Mouse (Mus musculus): ENCODE measurements at regions not wholly inside any gene's neighbourhood (a gene's known extent, or its start where the extent isn't known, plus 50 kb on each side); places are given as distances from the start of the nearest gene placed in this dataset.

GRCm38 (mm10) chr2:45859445-45859844, 742.2 kb upstream of the Zeb2 start:
- WGBS = 6% methylated on average over 6 of the region's 6 CpGs
- Histone ChIP-seq H3K27me3 (ENCODE audit: control insufficient read depth, insufficient read depth, low read length) (no peaks in the 10 kb centered on the region), H3K4me1 (ENCODE audit: control insufficient read depth, insufficient read depth, insufficient read length) (no peaks in the 10 kb centered on the region), H3K36me3 (ENCODE audit: control insufficient read depth, insufficient read depth, low read length) (no peaks in the 10 kb centered on the region), H3K27ac (ENCODE audit: insufficient read depth, low read length) (no peak overlapping the region), H3K4me3 (ENCODE audit: extremely low read depth, insufficient read depth, insufficient read length) (no peak overlapping the region)
- TF ChIP-seq POLR2A (IDR thresholded peaks at IDR 0.05; ENCODE audit: low read depth, low read length) (no peak), CTCF (IDR thresholded peaks at IDR 0.05; ENCODE audit: extremely low read depth, insufficient read depth, insufficient read length, insufficient replicate concordance) (no peak)
- DNase-seq (ENCODE audit: low read depth in 1 of 2, low spot score in 2 of 2) = no peak

GRCm38 (mm10) chr2:45850018-45850605, 732.9 kb upstream of the Zeb2 start:
- no peak for TF ChIP-seq POLR2A (IDR thresholded peaks at IDR 0.05; ENCODE audit: low read depth, low read length)
- no peak for TF ChIP-seq CTCF (IDR thresholded peaks at IDR 0.05; ENCODE audit: extremely low read depth, insufficient read depth, insufficient read length, insufficient replicate concordance)
- DNase-seq (ENCODE audit: low read depth in 1 of 2, low spot score in 2 of 2) = no peak
- Histone ChIP-seq H3K27me3 (ENCODE audit: control insufficient read depth, insufficient read depth, low read length) (no peaks in the 10 kb centered on the region), H3K4me3 (ENCODE audit: extremely low read depth, insufficient read depth, insufficient read length) (no peak overlapping the region), H3K36me3 (ENCODE audit: control insufficient read depth, insufficient read depth, low read length) (no peaks in the 10 kb centered on the region), H3K27ac (ENCODE audit: insufficient read depth, low read length) (no peak overlapping the region), H3K4me1 (ENCODE audit: control insufficient read depth, insufficient read depth, insufficient read length) (no peaks in the 10 kb centered on the region)
- 96% methylated on average over 6 of the region's 6 CpGs for WGBS

DNA sequence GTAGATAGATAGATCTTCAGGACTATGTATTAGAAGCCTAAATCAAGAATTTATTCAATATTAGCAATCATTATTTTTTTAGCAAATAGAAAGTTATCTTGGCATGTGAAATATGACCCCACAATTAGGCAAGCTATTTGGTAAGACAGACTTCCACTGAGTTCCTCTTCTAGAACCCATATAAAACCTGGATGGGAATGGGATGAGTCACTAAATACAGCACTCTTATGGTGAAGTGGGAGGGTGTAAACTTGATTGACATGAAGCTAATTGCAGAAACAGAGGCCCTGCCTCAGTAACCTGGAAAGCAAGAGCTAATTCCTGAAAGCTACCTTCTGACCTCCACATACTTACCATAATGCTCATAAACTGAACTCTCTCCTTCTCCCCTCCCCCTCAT, 723.2 kb upstream of the Zeb2 start:
- Histone ChIP-seq H3K4me1 (ENCODE audit: control insufficient read depth, insufficient read depth, insufficient read length) (no peaks in the 10 kb centered on the region), H3K27ac (ENCODE audit: insufficient read depth, low read length) (no peak overlapping the region), H3K27me3 (ENCODE audit: control insufficient read depth, insufficient read depth, low read length) (no peaks in the 10 kb centered on the region), H3K36me3 (ENCODE audit: control insufficient read depth, insufficient read depth, low read length) (no peaks in the 10 kb centered on the region), H3K4me3 (ENCODE audit: extremely low read depth, insufficient read depth, insufficient read length) (no peak overlapping the region)
- TF ChIP-seq CTCF (IDR thresholded peaks at IDR 0.05; ENCODE audit: extremely low read depth, insufficient read depth, insufficient read length, insufficient replicate concordance) = no peak
- TF ChIP-seq POLR2A (IDR thresholded peaks at IDR 0.05; ENCODE audit: low read depth, low read length) = no peak
- DNase-seq (ENCODE audit: low read depth in 1 of 2, low spot score in 2 of 2) = no peak

DNA sequence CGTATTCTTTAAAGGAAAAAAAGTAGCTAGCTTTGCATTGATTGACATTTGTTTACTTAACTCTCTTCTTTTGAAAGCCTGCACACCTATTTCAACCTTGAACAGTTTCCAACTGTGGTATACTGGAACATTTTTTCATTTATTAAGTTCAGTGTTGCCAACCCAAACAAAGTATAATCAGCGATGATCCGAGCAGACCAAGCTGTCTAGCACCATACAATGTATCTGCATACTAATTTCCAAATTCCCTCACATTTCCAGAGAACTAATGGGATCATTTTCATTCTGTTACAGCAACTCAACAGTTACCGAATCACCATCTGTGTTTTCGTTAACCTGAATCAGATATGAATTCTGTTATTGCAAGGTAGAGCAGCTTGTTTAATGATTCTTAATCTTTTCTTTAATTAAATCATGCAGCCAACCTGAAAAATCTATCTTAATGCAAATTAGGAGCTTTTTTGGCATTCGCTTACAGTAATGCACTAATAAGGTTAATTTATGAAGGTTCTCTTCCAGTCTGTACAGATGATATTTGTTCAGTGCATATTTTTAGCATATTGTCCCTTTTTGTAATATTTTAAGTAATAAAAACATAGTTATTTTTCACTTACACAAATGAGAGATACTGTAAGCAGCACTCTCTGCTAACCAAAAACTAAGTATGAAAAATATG, 719.5 kb upstream of the Zeb2 start:
- no peak overlapping the region for H3K4me3 ChIP-seq (ENCODE audit: extremely low read depth, insufficient read depth, insufficient read length)
- no peaks in the 10 kb centered on the region for H3K27me3 ChIP-seq (ENCODE audit: control insufficient read depth, insufficient read depth, low read length)
- no peak for TF ChIP-seq CTCF (IDR thresholded peaks at IDR 0.05; ENCODE audit: extremely low read depth, insufficient read depth, insufficient read length, insufficient replicate concordance)
- no peaks in the 10 kb centered on the region for H3K36me3 ChIP-seq (ENCODE audit: control insufficient read depth, insufficient read depth, low read length)
- 93% methylated on average over 6 of the region's 6 CpGs for WGBS
- DNase-seq (ENCODE audit: low read depth in 1 of 2, low spot score in 2 of 2) = no peak
- H3K27ac ChIP-seq (ENCODE audit: insufficient read depth, low read length) = no peak overlapping the region
- no peaks in the 10 kb centered on the region for H3K4me1 ChIP-seq (ENCODE audit: control insufficient read depth, insufficient read depth, insufficient read length)

GRCm38 (mm10) chr2:45817945-45818719, 700.9 kb upstream of the Zeb2 start:
- Histone ChIP-seq H3K4me1 (ENCODE audit: control insufficient read depth, insufficient read depth, insufficient read length) (no peaks in the 10 kb centered on the region), H3K27me3 (ENCODE audit: control insufficient read depth, insufficient read depth, low read length) (no peaks in the 10 kb centered on the region), H3K36me3 (ENCODE audit: control insufficient read depth, insufficient read depth, low read length) (no peaks in the 10 kb centered on the region), H3K27ac (ENCODE audit: insufficient read depth, low read length) (no peak overlapping the region), H3K4me3 (ENCODE audit: extremely low read depth, insufficient read depth, insufficient read length) (no peak overlapping the region)
- DNase-seq (ENCODE audit: low read depth in 1 of 2, low spot score in 2 of 2) = no peak
- 87% methylated on average over 8 of the region's 8 CpGs for WGBS
- TF ChIP-seq POLR2A (IDR thresholded peaks at IDR 0.05; ENCODE audit: low read depth, low read length) (no peak), CTCF (IDR thresholded peaks at IDR 0.05; ENCODE audit: extremely low read depth, insufficient read depth, insufficient read length, insufficient replicate concordance) (no peak)

DNA sequence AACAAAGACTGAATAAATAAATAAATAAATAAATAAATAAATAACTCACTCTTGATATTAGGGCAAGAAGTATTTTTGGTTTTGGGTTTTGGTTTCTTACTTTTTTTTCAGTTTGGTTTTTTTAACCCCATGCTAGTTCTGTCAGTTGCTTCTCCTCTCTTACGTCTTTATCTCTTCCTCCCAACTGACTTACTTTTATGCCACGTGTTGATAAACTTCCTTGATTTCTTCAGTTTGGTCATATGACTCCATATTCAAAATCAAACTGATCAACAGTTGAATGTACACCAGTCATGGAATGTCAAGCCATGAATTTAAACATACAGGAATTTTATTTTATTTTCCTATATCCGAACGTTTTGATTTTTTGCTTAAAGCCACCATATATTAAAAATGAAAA, 697.5 kb upstream of the Zeb2 start:
- H3K27ac ChIP-seq (ENCODE audit: insufficient read depth, low read length) = no peak overlapping the region
- H3K36me3 ChIP-seq (ENCODE audit: control insufficient read depth, insufficient read depth, low read length) = no peaks in the 10 kb centered on the region
- no peak overlapping the region for H3K4me3 ChIP-seq (ENCODE audit: extremely low read depth, insufficient read depth, insufficient read length)
- no peaks in the 10 kb centered on the region for H3K4me1 ChIP-seq (ENCODE audit: control insufficient read depth, insufficient read depth, insufficient read length)
- 83% methylated on average over 4 of the region's 4 CpGs for WGBS
- H3K27me3 ChIP-seq (ENCODE audit: control insufficient read depth, insufficient read depth, low read length) = no peaks in the 10 kb centered on the region
- DNase-seq (ENCODE audit: low read depth in 1 of 2, low spot score in 2 of 2) = no peak
- TF ChIP-seq CTCF (IDR thresholded peaks at IDR 0.05; ENCODE audit: extremely low read depth, insufficient read depth, insufficient read length, insufficient replicate concordance) (no peak), POLR2A (IDR thresholded peaks at IDR 0.05; ENCODE audit: low read depth, low read length) (no peak)

- DNase-seq (ENCODE audit: low read depth in 1 of 2, low spot score in 2 of 2) = no peak
- Histone ChIP-seq H3K4me3 (ENCODE audit: extremely low read depth, insufficient read depth, insufficient read length) (no peak overlapping the region), H3K27me3 (ENCODE audit: control insufficient read depth, insufficient read depth, low read length) (no peaks in the 10 kb centered on the region), H3K4me1 (ENCODE audit: control insufficient read depth, insufficient read depth, insufficient read length) (no peaks in the 10 kb centered on the region), H3K36me3 (ENCODE audit: control insufficient read depth, insufficient read depth, low read length) (no peaks in the 10 kb centered on the region), H3K27ac (ENCODE audit: insufficient read depth, low read length) (no peak overlapping the region)
- whole genome bisulfite sequencing = 74% methylated on average over 2 of the region's 2 CpGs
- TF ChIP-seq CTCF (IDR thresholded peaks at IDR 0.05; ENCODE audit: extremely low read depth, insufficient read depth, insufficient read length, insufficient replicate concordance) (no peak), POLR2A (IDR thresholded peaks at IDR 0.05; ENCODE audit: low read depth, low read length) (no peak)
These were observed 688.1 kb upstream of the Zeb2 start for GRCm38 (mm10) chr2:45805329-45805728.
